Mouse (Mus musculus) embryonic facial prominence, embryonic 12.5 days (tissue): ENCODE data around the gene Hecw1. TPM values are rescaled to one million over a fixed set of nuclear protein-coding genes. Genes with fewer than 3 reads are reported as not detected.
"Not testable (repeated sequence)": the region's sequence is repeated elsewhere in the genome, so short reads cannot be mapped to it uniquely, and the experiment has no call there.

Source experiments
- ATAC-seq: fragments of 200-750 bp; cut with Nextera tagmentation; 2 replicates; pipeline ENCODE4 v1.8.0; 2017; ENCODE audit not compliant: insufficient number of reproducible peaks, insufficient read depth, low FRiP score, low TSS enrichment
- H3K27ac ChIP-seq: fragments of 300-500 bp; sonication (generic); 2 replicates; pipeline ENCODE4 v1.5.1; 2016; ENCODE audit warnings: mild to moderate bottlenecking
- H3K27me3 ChIP-seq: fragments of 300-500 bp; sonication (generic); 2 replicates; pipeline ENCODE4 v1.6.1; 2016; ENCODE audit warnings: mild to moderate bottlenecking, moderate library complexity
- H3K36me3 ChIP-seq: fragments of 300-500 bp; sonication (generic); 2 replicates; pipeline ENCODE4 v1.6.1; 2016; ENCODE audit warnings: mild to moderate bottlenecking
- H3K4me1 ChIP-seq: fragments of 300-500 bp; sonication (generic); 2 replicates; pipeline ENCODE4 v1.6.1; 2016
- H3K4me2 ChIP-seq: fragments of 300-500 bp; sonication (generic); replicated peaks from 2 replicates; pipeline ENCODE4 v1.6.1; 2016; ENCODE audit warnings: mild to moderate bottlenecking, moderate library complexity
- H3K4me3 ChIP-seq: fragments of 300-500 bp; sonication (generic); 2 replicates; pipeline ENCODE4 v1.5.1; 2016; ENCODE audit warnings: mild to moderate bottlenecking
- H3K9ac ChIP-seq: fragments of 300-500 bp; sonication (generic); 2 replicates; pipeline ENCODE4 v1.6.1; 2016; ENCODE audit warnings: mild to moderate bottlenecking, moderate library complexity
- H3K9me3 ChIP-seq: fragments of 300-500 bp; sonication (generic); 2 replicates; pipeline ENCODE4 v1.6.1; 2016; ENCODE audit warnings: mild to moderate bottlenecking, moderate library complexity
- WGBS: fragments of 180-500 bp; shearing (Covaris S2); methylation state at CpG from one replicate; pipeline ENCODE4 v1.1.7; 2016; 5-methylcytosine and 5-hydroxymethylcytosine counted together
- polyA plus RNA-seq: library from polyadenylated mRNA; unstranded; fragments of >200 nt; fragmentation: Nextera tagmentation; extraction: Ambion mirVana; gene quantifications from 2 replicates; pipeline ENCODE4 v1.2.1, GENCODE M21; 2016

Hecw1 gene
- polyA plus RNA-seq, 1 experiment from 2014 or later: 2.9 TPM

GRCm38 (mm10) chr13:14327252-14327651 lies 195.8 kb downstream of the Hecw1 start:
- Histone ChIP-seq H3K4me3 (no peak overlapping the region), H3K36me3 (no peaks in the 10 kb centered on the region), H3K27ac (no peak overlapping the region), H3K27me3 (no peaks in the 10 kb centered on the region), H3K4me2 (no peak overlapping the region), H3K9me3 (no peaks in the 10 kb centered on the region), H3K9ac (no peak overlapping the region), H3K4me1 (no peaks in the 10 kb centered on the region)
- ATAC-seq: no peak
- 88% methylated on average over 1 of the region's 1 CpGs for WGBS

GRCm38 (mm10) chr13:14306617-14307016 lies 216.4 kb downstream of the Hecw1 start:
- no peak overlapping the region for H3K4me2 ChIP-seq
- no peak overlapping the region for H3K9ac ChIP-seq
- no peaks in the 10 kb centered on the region for H3K36me3 ChIP-seq
- no peak overlapping the region for H3K4me3 ChIP-seq
- 29% methylated on average over 8 of the region's 8 CpGs for WGBS
- no peaks in the 10 kb centered on the region for H3K27me3 ChIP-seq
- ATAC-seq: no peak
- no peaks in the 10 kb centered on the region for H3K4me1 ChIP-seq
- no peak overlapping the region for H3K27ac ChIP-seq
- H3K9me3 ChIP-seq: no peaks in the 10 kb centered on the region

GRCm38 (mm10) chr13:14304103-14304502 lies 218.9 kb downstream of the Hecw1 start:
- no peak overlapping the region for H3K27ac ChIP-seq
- H3K27me3 ChIP-seq: no peaks in the 10 kb centered on the region
- no peak overlapping the region for H3K9ac ChIP-seq
- H3K4me1 ChIP-seq: no peaks in the 10 kb centered on the region
- H3K36me3 ChIP-seq: no peaks in the 10 kb centered on the region
- WGBS: 91% methylated on average over 1 of the region's 1 CpGs
- ATAC-seq: no peak
- no peaks in the 10 kb centered on the region for H3K9me3 ChIP-seq
- H3K4me3 ChIP-seq: no peak overlapping the region
- H3K4me2 ChIP-seq: no peak overlapping the region

- no peaks in the 10 kb centered on the region for H3K4me1 ChIP-seq
- no peak overlapping the region for H3K4me2 ChIP-seq
- no peak overlapping the region for H3K9ac ChIP-seq
- H3K27ac ChIP-seq: no peak overlapping the region
- ATAC-seq: no peak
- H3K4me3 ChIP-seq: no peak overlapping the region
- no peaks in the 10 kb centered on the region for H3K36me3 ChIP-seq
- 47% methylated on average over 2 of the region's 2 CpGs for WGBS
- no peaks in the 10 kb centered on the region for H3K9me3 ChIP-seq
- H3K27me3 ChIP-seq: no peaks in the 10 kb centered on the region
Observed at GRCm38 (mm10) chr13:14302921-14303320, 220.1 kb downstream of the Hecw1 start.

DNA sequence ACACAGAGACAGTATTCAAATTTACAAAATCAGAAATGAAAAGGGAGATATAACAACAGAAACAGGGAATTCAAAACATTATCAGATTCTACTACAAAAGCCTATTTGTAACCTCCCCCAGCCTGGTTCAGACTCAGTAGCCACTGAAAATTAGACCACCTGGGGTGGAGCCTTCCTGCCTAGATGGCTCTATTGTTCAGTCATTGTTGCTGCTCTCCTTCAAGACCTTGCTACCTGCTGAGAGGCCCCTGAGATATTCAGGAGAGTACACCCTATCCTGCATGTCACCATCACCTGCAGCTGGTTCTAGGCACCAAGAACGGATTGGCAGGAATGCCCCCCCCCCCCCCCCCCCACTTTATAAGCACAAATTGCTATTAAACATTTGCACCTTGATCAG lies 233.0 kb downstream of the Hecw1 start:
- H3K9ac ChIP-seq: no peak overlapping the region
- no peaks in the 10 kb centered on the region for H3K4me1 ChIP-seq
- H3K27ac ChIP-seq: no peak overlapping the region
- WGBS: 18% methylated on average over 1 of the region's 1 CpGs
- no peaks in the 10 kb centered on the region for H3K9me3 ChIP-seq
- H3K4me2 ChIP-seq: no peak overlapping the region
- ATAC-seq: no peak
- no peaks in the 10 kb centered on the region for H3K36me3 ChIP-seq
- no peaks in the 10 kb centered on the region for H3K27me3 ChIP-seq
- H3K4me3 ChIP-seq: no peak overlapping the region

GRCm38 (mm10) chr13:14271476-14271875 lies 251.6 kb downstream of the Hecw1 start:
- no peaks in the 10 kb centered on the region for H3K9me3 ChIP-seq
- H3K27me3 ChIP-seq: no peaks in the 10 kb centered on the region
- no peak overlapping the region for H3K9ac ChIP-seq
- no peaks in the 10 kb centered on the region for H3K4me1 ChIP-seq
- no peak overlapping the region for H3K27ac ChIP-seq
- H3K4me3 ChIP-seq: no peak overlapping the region
- no peak for ATAC-seq
- no peaks in the 10 kb centered on the region for H3K36me3 ChIP-seq
- H3K4me2 ChIP-seq: no peak overlapping the region

DNA sequence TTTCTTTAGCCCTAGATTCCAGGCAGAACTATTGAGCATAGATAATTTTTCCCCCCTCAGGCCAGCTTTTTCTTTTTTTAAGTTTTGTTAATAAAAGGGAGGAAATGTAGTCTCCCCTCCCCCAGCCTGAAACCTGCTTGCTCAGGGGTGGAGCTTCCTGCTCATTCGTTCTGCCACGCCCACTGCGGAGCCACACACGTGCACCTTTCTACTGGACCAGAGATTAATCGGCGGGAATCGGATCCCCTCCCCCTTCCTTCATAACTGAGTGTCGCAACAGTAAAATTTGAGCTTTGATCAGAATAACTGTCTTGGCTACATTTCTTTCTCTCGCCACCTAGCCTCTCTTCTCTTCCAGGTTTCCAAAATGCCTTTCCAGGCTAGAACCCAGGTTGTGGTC lies 262.1 kb downstream of the Hecw1 start:
- H3K27me3 ChIP-seq, H3K4me2 ChIP-seq, H3K4me1 ChIP-seq, H3K36me3 ChIP-seq, H3K27ac ChIP-seq, H3K9ac ChIP-seq, ATAC-seq, H3K4me3 ChIP-seq, H3K9me3 ChIP-seq: not testable (repeated sequence)
- WGBS: 30% methylated on average over 9 of the region's 9 CpGs

DNA sequence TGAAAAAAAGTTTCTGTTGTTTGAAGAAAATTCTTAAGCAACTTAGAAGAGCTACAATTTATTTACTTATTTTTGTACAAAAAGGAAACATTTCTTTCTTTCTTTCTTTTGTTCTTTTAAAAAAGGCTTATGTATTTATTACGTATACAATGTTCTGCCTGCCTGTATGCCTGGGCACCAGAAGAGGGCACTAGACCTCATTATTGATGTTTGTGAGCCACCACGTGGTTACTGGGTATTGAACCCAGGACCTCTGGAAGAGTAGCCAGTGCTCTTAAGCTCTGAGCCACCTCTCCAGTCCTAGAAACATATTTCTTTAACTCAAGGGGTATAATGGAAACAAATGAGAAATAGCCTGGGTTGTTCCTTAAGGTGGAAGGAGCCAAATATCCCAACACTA lies 277.1 kb downstream of the Hecw1 start:
- no peaks in the 10 kb centered on the region for H3K27me3 ChIP-seq
- no peak overlapping the region for H3K4me2 ChIP-seq
- WGBS: 46% methylated on average over 2 of the region's 2 CpGs
- no peak for ATAC-seq
- no peaks in the 10 kb centered on the region for H3K9me3 ChIP-seq
- no peak overlapping the region for H3K27ac ChIP-seq
- no peak overlapping the region for H3K4me3 ChIP-seq
- H3K9ac ChIP-seq: no peak overlapping the region
- no peaks in the 10 kb centered on the region for H3K4me1 ChIP-seq
- no peaks in the 10 kb centered on the region for H3K36me3 ChIP-seq

DNA sequence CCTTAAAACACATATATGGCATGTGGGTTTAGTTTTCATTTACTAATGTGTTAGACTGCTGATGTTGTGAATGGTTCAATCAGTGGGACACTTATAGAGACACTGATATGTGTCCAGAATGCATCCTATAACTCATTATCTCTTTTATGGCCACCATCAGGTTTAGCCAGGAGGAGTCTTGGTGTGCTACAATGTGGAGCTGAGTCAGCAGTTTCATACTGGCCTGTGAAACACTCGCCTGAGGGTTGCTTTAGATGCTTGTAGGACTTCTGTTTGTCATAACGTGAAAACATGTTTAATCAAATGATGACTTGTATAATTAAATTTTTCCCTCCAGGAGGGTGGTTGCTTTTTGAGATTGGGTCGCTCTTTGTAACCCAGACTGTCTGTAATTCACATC lies 343.4 kb downstream of the Hecw1 start:
- H3K4me1 ChIP-seq: no peaks in the 10 kb centered on the region
- 78% methylated on average over 3 of the region's 3 CpGs for WGBS
- no peak for ATAC-seq
- H3K36me3 ChIP-seq: peaks cover under 1% of the 10 kb centered on the region; the same call in 1 of the 2 replicates
- no peaks in the 10 kb centered on the region for H3K27me3 ChIP-seq
- no peak overlapping the region for H3K9ac ChIP-seq
- no peaks in the 10 kb centered on the region for H3K9me3 ChIP-seq
- H3K27ac ChIP-seq: no peak overlapping the region
- H3K4me3 ChIP-seq: no peak overlapping the region
- no peak overlapping the region for H3K4me2 ChIP-seq

- no peaks in the 10 kb centered on the region for H3K4me1 ChIP-seq
- H3K27me3 ChIP-seq: no peaks in the 10 kb centered on the region
- H3K9me3 ChIP-seq: no peaks in the 10 kb centered on the region
- ATAC-seq: no peak
- H3K4me3 ChIP-seq: no peak overlapping the region
- H3K36me3 ChIP-seq: no peaks in the 10 kb centered on the region; the same call in 1 of the 2 replicates
- 91% methylated on average over 1 of the region's 1 CpGs for WGBS
- no peak overlapping the region for H3K4me2 ChIP-seq
- H3K27ac ChIP-seq: no peak overlapping the region
- no peak overlapping the region for H3K9ac ChIP-seq
Observed at GRCm38 (mm10) chr13:14177989-14178388, 345.0 kb downstream of the Hecw1 start.

Other genes starting within 250 kb of the Hecw1 start
- gene Mrpl32, start 89.9 kb upstream of the Hecw1 start, polyA plus RNA-seq: 116 and 117 TPM in 2 replicates
- gene Psma2, start 90.0 kb upstream of the Hecw1 start, polyA plus RNA-seq: 181 and 186 TPM in 2 replicates
- 30.4 and 30.6 TPM in 2 replicates for gene AW209491, start 106.9 kb upstream of the Hecw1 start, polyA plus RNA-seq